Mouse (Mus musculus) neural tube, embryonic 10.5 days (tissue): ENCODE measurements around the gene Foxp1.

ENCODE experiments used
- DNase-seq: peaks from one replicate; pipeline ENCODE4 v3.0.0-alpha.2; 2017; ENCODE audit warnings: low spot score; ENCODE audit errors: extremely low spot score

The Foxp1 gene

GRCm38 (mm10) chr6:98930652-98931300 lies 591.7 kb downstream of the Foxp1 start:
- DNase-seq, result no peak

DNA sequence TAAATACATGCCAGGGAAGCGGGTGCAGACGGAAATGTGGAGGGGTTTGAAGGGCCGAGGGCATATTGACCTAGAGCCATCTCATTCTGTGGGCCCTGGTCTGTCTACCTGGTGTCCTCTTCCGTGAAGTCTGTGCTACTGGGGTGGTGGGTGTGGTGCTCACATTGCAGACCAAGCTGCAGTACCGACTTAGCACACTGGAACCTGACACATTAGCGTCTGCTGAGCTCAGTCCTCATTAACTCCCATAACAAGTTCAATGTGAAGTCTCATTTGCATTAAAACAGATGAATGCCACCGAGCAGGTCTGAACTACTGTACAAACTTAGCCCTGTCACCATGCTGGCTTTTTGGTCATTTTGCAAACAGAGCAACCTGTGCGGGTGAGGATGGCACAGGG lies 594.2 kb downstream of the Foxp1 start:
- no peak for DNase-seq

- no peak for DNase-seq
These were observed 621.3 kb downstream of the Foxp1 start for GRCm38 (mm10) chr6:98901259-98901658.

GRCm38 (mm10) chr6:98878208-98878607 lies 644.3 kb downstream of the Foxp1 start:
- DNase-seq, result no peak

GRCm38 (mm10) chr6:98876401-98876800 lies 646.1 kb downstream of the Foxp1 start:
- DNase-seq, result no peak
